Mouse (Mus musculus) CD8-positive naive resting alpha-beta T cell, adult 57 days (primary cell): Measurements from ENCODE around the gene Rassf1. TPM values are rescaled to one million over a fixed set of nuclear protein-coding genes. Genes with fewer than 3 reads are reported as not detected.

Experiments
- total RNA-seq: library from RNA; stranded (reverse); gene quantifications from one replicate; pipeline ENCODE4 v1.2.4, GENCODE M21; 2023

Rassf1 gene
- 65.1 TPM for total RNA-seq

DNA sequence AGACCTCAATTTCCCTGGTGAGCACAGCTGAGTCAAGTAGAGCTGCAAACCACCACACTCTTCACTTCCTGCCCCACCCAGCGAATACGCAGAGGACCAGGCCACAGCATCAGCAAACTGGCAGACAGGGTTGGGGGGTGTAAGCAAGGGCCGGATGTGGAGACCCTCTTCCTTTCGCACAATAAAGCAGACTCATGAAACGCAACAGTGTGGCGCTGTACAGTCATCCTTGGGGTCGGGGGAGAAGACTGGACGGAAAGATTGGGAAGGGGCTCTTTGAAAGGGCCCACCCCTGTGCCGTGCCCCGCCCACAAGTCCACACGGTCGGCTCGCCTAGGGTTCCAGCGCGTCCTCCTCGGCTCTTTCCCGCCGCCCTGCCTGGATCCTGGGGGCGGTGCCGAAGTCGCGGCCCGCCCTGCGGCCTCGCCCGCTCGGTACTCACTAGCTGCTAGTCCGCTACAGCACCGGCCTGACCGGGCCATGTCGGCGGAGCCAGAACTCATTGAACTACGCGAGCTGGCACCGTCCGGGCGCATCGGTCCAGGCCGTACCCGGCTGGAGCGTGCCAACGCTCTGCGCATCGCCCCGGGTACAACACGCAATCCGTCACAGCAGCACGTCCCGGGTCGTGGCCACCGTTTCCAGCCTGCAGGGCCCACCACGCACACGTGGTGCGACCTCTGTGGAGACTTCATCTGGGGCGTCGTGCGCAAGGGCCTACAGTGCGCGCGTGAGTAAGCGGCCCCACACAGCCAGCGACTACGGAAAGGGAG, at the start of gene Rassf1:
TSS of gene Rassf1 (plus strand) at position 439 of the 773 bp plus-strand sequence.

GRCm38 (mm10) chr9:107533791-107534407, 17.5 kb upstream of the Rassf1 start, which contains the start of gene Tmem115:
Tmem115 (plus strand) TSS chr9:107533945.

DNA sequence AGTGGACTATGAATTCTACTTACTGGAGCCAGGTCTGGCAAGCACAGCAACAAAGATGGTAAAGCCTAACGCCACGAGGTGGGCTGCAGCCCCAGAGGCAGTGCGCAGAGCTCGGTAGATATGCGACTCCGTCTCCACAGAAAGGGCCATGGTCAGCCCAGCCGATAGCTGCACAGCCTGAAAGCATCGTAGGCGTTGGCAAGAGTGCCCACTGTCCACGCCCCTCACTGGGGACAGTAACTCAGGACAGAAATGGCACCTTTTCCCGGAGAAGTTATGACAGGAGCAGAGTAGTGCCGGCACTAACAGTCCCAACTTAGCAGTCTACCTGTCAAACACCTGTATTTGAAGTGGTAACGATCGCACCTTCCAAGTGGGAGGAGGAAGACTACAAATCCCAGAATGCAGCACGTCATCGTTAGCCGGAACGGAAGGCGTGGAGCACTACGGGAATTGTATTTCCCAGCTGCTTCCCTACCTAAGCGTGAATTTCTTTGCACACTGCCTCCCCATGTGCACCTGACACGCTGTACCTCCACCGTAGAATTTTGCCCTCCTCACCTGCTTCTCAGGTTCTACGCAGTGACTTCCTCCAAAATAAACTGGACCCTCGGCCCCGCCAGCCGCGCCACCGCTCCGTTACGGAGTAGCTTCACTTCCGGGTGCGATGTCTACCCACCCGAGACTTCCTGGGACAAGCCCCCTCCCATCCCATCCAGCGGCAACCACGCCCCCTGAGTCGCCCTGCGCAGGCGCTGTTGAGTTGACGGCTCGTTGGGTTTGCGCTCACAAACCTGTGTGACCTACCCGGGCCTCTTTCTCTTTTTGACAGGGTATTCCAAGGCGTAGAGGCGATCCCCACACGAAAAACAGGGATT, 9.6 kb upstream of the Rassf1 start, which contains the start of the genes Cyb561d2 and Nprl2:
TSS of gene Cyb561d2 (minus strand) at position 720 of the 878 bp plus-strand sequence.
TSS of gene Nprl2 (plus strand) at position 753 of the 878 bp plus-strand sequence.

GRCm38 (mm10) chr9:107547026-107547425, 4.3 kb upstream of the Rassf1 start, which contains the start of gene Zmynd10:
Zmynd10 (plus strand) TSS chr9:107547298.

GRCm38 (mm10) chr9:107563029-107563581, 11.8 kb downstream of the Rassf1 start, which contains the start of gene Tusc2:
Tusc2 (plus strand) TSS chr9:107563255.

GRCm38 (mm10) chr9:107567702-107568319, 16.5 kb downstream of the Rassf1 start, which contains the start of gene Hyal2:
Hyal2 (plus strand) TSS chr9:107567945.

GRCm38 (mm10) chr9:107576357-107577107, 25.2 kb downstream of the Rassf1 start, which contains the start of gene Hyal1:
Hyal1 (plus strand) TSS chr9:107576927.

GRCm38 (mm10) chr9:107578587-107578986, 27.2 kb downstream of the Rassf1 start, which contains the start of gene Naa80:
Naa80 (plus strand) TSS chr9:107578887.

DNA sequence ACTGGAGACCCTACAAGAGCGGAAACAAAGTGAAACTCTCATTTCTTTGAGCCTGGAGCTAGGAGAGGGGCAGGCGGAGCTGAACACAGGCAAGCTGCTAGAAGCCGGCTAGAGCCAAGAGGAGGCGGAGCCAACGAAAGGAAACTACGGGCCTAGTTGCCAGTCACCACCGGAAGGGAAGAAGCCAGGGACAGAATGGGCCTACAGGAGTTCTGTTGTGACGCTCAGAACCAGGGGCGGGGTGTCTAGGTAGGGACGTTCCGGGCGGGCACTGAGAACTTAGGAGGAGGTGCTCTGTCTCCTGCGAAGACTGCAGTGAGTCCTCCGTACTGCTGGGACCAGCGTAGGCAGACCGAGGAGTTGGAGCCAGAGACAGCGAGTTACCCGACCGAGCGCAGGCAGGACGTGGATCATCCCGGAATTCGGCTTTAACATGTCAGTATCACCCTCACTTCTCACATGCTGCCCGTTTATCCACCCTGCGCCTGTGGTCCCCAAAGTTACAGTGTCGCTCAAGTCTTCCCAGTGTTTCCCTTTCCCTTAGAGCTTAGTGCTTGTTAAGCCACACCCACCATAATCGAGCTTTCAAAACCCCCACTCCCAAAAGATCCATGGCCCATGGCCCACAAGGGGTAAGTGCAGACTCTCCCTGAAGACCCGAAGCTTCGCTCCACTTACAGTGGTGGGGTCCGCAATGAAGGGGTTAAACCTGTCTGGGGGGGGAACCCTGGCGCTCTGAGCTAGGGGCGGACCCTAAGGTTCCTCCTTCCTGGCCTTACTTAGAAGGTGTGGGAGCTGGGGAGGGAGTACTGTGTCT, 29.4 kb downstream of the Rassf1 start, which contains the start of gene Hyal3:
TSS of gene Hyal3 (plus strand) at position 318 of the 817 bp plus-strand sequence.

GRCm38 (mm10) chr9:107586974-107587832, 35.8 kb downstream of the Rassf1 start, which contains the start of gene Ifrd2:
Ifrd2 (plus strand) TSS chr9:107587642.

DNA sequence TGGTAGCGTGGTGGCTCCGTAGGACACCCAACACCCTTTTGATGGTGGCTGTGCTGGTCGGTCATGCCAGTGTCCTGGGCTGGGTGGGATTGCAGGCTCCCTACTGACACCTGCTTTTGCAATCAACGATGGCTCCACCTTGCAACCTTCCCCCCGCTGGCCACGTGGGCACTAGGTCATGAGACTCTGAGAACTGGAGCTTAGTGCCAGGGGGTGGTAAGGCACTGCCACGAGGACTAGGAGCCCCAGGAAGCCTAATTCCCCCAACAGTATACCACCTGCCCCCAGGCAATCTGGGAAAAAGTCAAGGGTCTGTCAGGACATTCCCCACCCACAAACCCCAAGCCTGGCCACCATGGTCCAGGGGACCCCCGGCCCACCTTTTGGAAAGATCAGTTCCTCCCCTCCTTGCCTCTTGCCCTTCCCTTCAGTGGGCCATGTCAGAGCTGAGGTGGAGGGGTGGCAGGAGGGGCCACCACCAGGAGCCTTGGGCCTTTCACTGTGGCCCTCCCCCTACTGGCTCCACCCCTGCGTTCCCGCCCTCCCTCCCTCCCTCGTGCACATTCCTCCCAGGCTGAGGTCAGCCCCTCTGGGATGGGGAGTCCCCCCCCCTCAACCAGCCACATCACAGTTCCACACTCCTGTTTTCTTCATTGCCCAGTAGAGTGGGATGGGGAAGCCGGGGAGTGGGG, 57.5 kb downstream of the Rassf1 start, which contains the start of gene Sema3b:
TSS of gene Sema3b (minus strand) at position 489 of the 692 bp plus-strand sequence.

Other genes starting within 250 kb of the Rassf1 start
- 10.6 TPM for gene Hemk1, start 213.2 kb upstream of the Rassf1 start, total RNA-seq
- gene 6430571L13Rik, start 211.0 kb upstream of the Rassf1 start, total RNA-seq: 0.18 TPM
- gene Cacna2d2, start 151.9 kb upstream of the Rassf1 start, total RNA-seq: 2.9 TPM
- gene Tmem115, start 17.6 kb upstream of the Rassf1 start, total RNA-seq: 29.4 TPM
- gene Cyb561d2, start 9.4 kb upstream of the Rassf1 start, total RNA-seq: 15.3 TPM
- 23.7 TPM for gene Nprl2, start 9.3 kb upstream of the Rassf1 start, total RNA-seq
- 1.8 TPM for gene Zmynd10, start 4.3 kb upstream of the Rassf1 start, total RNA-seq
- 16.1 TPM for gene Tusc2, start 11.7 kb downstream of the Rassf1 start, total RNA-seq
- 7.9 TPM for gene Hyal2, start 16.4 kb downstream of the Rassf1 start, total RNA-seq
- 1.5 TPM for gene Hyal1, start 25.4 kb downstream of the Rassf1 start, total RNA-seq
- 11.5 TPM for gene Naa80, start 27.3 kb downstream of the Rassf1 start, total RNA-seq
- 1.8 TPM for gene Hyal3, start 29.3 kb downstream of the Rassf1 start, total RNA-seq
- gene Ifrd2, start 36.1 kb downstream of the Rassf1 start, total RNA-seq: 27.3 TPM
- gene Sema3b, start 57.7 kb downstream of the Rassf1 start, total RNA-seq: not detected
- gene Gnai2, start 83.8 kb downstream of the Rassf1 start, total RNA-seq: 447 TPM
- not detected for gene Slc38a3, start 118.0 kb downstream of the Rassf1 start, total RNA-seq
- gene Gnat1, start 128.2 kb downstream of the Rassf1 start, total RNA-seq: 1.3 TPM
- gene Sema3f, start 158.9 kb downstream of the Rassf1 start, total RNA-seq: 0.86 TPM
- gene Rbm5, start 219.4 kb downstream of the Rassf1 start, total RNA-seq: 256 TPM